Mouse (Mus musculus) MEL (cell line): Measurements from ENCODE around the gene Asrgl1.

Experiments used
- NELFE ChIP-seq: IDR thresholded peaks from 2 replicates; pipeline ENCODE4 v1.6.1; 2011; ENCODE audit warnings: low read depth, low read length, improper control_type of control experiment
- POLR2A ChIP-seq, 2 experiments: IDR thresholded peaks; 2 replicates each; pipeline ENCODE4 v1.6.1; 2011 to 2012; ENCODE audit warnings: low read length in 2 of 2, mild to moderate bottlenecking in 2 of 2, control low read depth in 1 of 2, improper control_type of control experiment in 1 of 2, low read depth in 1 of 2, moderate library complexity in 1 of 2; ENCODE audit not compliant: control insufficient read depth in 1 of 2, insufficient read depth in 1 of 2, poor library complexity in 1 of 2
- POLR2AphosphoS2 ChIP-seq: IDR thresholded peaks from 2 replicates; pipeline ENCODE4 v1.6.1; 2011; ENCODE audit warnings: low read length, improper control_type of control experiment
- ZMIZ1 ChIP-seq: IDR thresholded peaks from 2 replicates; pipeline ENCODE4 v1.6.1; 2012; ENCODE audit warnings: low read depth, mild to moderate bottlenecking, inconsistent platforms, low read length, improper control_type of control experiment, moderate library complexity

DNA sequence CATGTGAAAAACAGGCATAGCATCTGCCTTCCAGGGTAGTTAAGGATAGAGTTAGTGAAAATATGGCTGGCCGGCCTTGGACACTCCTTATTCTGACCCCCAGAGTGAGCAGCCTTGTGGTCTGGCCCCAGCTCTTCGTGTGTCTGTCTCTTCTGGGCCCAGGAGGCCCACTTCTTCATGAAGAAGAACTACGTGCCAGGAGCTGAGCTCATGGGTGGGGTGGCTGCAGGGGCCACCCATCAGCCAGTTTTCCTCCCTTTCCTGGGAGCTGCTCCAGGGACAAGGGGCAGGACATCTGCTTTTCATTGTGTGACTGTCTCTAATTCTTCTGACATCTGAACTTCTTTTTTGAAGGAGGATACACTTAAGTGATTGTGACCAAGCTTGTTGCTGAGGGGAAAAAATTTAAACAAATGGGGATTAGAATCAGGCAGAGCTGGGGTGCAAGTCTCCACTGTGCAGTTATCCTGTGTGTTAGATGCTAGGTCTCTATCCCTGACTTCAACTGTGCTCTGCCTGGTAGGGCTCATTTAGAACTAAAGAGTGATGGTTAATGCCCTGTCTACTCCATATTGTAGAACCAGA lies 30.2 kb downstream of the Asrgl1 start:
- TF ChIP-seq ZMIZ1 (no peak), NELFE (no peak), POLR2AphosphoS2 (no peak), POLR2A (IDR thresholded peaks at IDR 0.05; ENCODE audit: control insufficient read depth in 1 of 2, insufficient read depth in 1 of 2, low read depth in 1 of 2, low read length in 2 of 2, poor library complexity in 1 of 2) (no peak)
